Mouse (Mus musculus): Measurements from ENCODE around the gene Isoc2b.

- TF ChIP-seq CTCF (IDR thresholded peaks at IDR 0.05; ENCODE audit: low read depth) (no peak), EP300 (IDR thresholded peaks at IDR 0.05; ENCODE audit: low read depth) (no peak)
These were observed 47.7 kb downstream of the Isoc2b start for GRCm38 (mm10) chr7:4822162-4822907.

Measured in liver, embryonic 14.5 days (tissue).